Mouse (Mus musculus) spleen, postnatal 4 days (tissue): Measurements from ENCODE around the gene Iqca.

ENCODE experiments used
- DNase-seq, 2 experiments: peaks; one replicate each; pipeline ENCODE4 v3.0.0; 2022; ENCODE audit warnings: low spot score in 2 of 2

Gene Iqca

DNA sequence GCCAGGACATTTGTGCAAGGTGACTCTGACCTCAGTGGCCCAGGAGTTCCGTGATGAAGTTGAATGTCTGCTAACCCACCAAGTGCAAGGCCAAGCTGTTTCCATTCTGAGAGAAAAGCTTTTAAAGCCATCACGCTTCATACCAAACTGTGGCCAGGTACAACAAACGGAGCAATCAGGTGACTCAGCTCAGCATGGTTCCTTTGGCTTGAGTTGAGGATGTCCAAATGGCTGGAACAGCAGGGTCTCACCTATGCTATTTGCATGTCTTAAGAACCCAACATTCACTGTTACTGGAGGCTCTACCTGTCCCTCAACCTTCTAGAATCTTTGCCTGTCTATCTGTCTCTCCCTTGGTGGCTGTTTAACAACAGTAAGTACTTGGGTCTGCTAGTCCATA lies 93.1 kb downstream of the Iqca start:
- no peak for DNase-seq

- no peak for DNase-seq
Measured at GRCm38 (mm10) chr1:90054991-90055390, 98.2 kb downstream of the Iqca start.

DNA sequence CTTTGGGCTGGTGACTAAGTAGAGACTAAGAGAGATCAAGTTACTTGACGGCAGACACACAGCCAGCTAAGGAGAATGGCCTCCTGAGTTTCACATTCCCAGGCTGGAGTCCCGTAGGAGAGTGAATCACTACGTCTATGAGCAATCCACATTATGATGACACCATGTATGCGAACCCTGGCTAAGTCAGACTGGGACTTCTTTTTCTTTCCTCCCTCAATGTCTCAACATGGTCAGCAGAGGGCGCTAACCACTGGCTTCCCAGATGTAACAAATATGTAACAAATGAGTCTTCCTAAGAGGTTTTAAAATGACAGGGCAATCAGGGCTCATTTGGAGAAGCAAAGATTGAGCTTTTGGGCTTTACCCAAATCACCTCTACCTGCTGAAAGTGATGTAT lies 101.9 kb downstream of the Iqca start:
- no peak for DNase-seq

DNA sequence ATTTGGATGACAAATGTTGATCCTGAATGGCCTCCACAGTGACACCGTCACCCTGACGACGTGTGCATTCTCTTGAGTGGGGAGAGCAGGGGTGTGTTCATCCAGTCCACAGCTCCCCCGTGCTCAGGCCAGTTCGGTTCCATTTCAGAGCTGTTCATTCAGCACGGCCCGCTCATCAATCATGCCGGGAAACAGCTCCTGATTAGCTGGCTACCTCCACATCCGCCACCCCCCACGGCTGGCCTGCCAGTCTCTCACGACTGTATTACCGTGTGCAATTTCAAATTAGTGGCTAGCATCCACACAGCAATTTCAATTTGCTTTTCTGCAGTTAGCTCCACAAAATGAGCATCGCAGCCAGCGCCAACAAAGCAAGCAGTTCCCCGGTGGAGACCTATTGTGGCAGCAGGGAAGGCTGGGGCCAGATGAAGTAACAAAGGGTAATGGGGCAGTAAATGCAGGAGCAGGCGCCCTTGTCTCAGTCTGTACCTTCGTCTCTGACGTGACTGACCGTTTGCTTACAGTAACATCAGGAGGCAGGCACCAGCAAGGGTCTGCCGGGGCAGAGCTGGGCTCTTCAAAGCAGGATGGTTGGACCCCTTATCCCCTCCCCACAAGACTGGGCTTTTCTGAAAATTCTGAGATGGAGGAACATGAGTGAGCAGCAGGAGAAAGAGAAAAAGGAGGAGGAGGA lies 103.0 kb downstream of the Iqca start:
- DNase-seq, result no peak

GRCm38 (mm10) chr1:90028305-90028704 lies 124.9 kb downstream of the Iqca start:
- DNase-seq, result no peak

- no peak for DNase-seq
Measured at GRCm38 (mm10) chr1:90026945-90027344, 126.3 kb downstream of the Iqca start.

- DNase-seq, result no peak
Measured at GRCm38 (mm10) chr1:90020336-90020735, 132.9 kb downstream of the Iqca start.

- no peak for DNase-seq
Measured at GRCm38 (mm10) chr1:90018071-90018470, 135.1 kb downstream of the Iqca start.

- no peak for DNase-seq
Measured at GRCm38 (mm10) chr1:90014446-90014845, 138.8 kb downstream of the Iqca start, which contains the start of gene Asb18. TSS of gene Asb18 (minus strand) at chr1:90014666.

- DNase-seq, result no peak
Measured at GRCm38 (mm10) chr1:90013273-90013672, 139.9 kb downstream of the Iqca start.

DNA sequence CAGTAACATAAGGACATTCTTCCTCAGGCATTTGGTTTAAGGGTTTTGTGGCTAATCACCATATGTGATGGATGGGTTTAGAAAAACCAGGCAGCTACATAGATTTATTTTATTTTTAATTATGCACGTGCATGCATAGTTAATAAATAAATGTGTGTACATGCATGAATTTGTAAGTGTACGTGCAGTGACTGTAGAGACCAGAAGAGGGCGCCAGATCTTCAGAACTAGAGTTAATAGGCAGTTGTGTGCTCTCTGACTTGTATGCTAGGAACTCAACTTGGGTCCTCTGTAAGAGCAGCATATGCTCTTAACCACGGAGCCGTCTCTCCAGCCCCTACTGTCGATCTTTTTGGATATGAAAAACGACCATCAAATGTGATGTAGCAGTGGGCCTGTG lies 140.4 kb downstream of the Iqca start:
- no peak for DNase-seq

GRCm38 (mm10) chr1:90012168-90012567 lies 141.0 kb downstream of the Iqca start:
- no peak for DNase-seq

DNA sequence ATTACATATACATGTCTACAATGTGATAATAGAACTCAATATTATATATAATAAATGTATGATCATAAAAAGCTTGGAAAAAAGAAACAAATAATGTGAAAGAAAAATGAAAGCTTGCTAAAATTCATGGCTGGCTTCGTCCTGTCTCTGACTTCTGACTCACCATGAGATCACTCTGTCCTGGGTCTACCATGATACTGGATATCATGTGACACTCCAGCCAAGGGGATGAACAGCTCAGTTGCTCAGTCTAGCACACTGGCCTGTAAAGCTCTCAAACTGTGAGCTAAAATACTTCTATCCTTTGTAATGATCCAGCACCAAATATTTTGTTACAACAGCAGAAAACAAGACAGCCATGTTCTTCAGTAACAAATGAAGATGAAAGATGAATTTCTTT lies 143.1 kb downstream of the Iqca start:
- no peak for DNase-seq

DNA sequence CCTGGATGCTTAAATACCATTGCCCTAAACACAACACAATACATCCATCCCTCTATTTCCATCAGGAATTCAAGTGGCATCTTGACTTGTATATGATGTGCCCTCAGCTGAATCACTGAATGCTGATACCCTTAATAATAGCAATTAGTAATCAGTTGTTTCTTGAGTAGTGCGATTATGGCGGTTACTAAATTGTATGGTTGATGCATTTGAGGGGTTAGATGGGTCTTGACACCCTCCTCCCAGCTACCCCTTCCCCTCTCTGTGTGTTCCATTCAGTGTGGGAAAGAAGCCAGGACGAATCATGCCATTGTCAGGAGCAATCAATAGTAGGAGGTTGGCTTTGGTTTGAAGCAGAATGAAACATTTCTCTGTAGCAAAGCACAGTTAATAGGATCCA lies 144.0 kb downstream of the Iqca start:
- no peak for DNase-seq

GRCm38 (mm10) chr1:90006666-90007065 lies 146.5 kb downstream of the Iqca start:
- no peak for DNase-seq

- no peak for DNase-seq
Measured at GRCm38 (mm10) chr1:90000981-90001380, 152.2 kb downstream of the Iqca start.

DNA sequence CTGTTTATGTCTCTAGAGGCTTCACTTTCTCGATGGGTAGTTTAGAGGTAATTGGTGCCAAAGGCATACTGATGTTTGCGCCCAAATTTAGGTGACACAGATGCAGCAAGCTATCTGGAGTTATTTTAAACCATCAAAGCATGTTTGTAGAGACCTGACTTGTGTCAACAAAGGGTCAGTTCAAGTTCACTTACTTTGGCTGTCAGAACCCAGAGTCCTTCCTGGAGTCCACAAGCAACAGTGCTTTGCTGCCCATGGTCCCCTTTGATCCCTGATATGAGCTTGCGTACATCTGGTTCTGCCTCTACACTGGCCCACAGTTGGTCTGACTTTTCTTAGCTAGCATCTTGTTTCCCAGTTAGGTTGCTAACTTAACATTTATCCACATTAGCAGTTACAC lies 153.3 kb downstream of the Iqca start:
- no peak for DNase-seq

- DNase-seq, result no peak
Measured at GRCm38 (mm10) chr1:89998696-89999095, 154.5 kb downstream of the Iqca start.

DNA sequence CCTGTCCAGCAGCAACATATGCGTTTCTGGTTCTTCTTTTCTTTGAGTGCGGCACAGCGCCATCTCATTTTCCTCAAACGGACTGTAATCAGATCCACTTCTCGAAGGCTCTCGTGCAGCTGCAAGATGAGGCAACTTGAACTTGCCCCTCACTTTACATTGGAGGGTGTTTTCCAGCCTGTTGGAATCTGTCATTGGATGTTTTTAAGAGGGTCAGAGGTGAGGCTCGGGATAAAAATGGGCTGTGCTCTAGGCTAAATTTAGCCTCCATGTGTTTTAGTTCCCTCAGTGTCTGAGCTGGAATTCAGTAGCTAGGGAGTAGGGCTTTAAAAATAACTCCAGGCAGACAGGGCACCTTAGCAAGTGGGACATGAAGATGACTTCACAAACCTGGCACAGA lies 155.1 kb downstream of the Iqca start:
- DNase-seq, result no peak

DNA sequence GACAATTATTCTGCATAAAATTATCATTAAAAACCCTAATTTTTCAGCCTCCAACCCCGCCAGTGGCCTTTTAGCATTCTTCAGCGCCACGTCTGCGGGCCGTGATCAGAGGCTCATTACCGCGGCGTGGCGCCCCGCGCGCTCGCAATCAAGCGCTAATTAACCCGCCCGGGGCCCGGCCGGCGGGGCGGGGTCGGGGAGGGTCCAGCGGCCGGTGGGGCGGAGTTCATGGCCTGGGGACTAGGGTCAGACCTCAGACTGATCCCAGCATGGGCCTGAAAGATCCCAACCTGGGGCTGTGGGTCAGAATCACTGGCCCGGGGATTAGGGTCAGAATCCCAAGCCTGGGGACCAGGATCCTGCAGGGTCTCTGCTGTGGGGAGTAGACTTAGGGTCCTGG lies 160.9 kb downstream of the Iqca start:
- no peak for DNase-seq
